Mouse (Mus musculus): ENCODE data around the gene Slc19a3. TPM values are rescaled to one million over a fixed set of nuclear protein-coding genes. Genes with fewer than 3 reads are reported as not detected.

Gene Slc19a3
- polyA plus RNA-seq (2017; shearing (Covaris generic)), result not detected

DNA sequence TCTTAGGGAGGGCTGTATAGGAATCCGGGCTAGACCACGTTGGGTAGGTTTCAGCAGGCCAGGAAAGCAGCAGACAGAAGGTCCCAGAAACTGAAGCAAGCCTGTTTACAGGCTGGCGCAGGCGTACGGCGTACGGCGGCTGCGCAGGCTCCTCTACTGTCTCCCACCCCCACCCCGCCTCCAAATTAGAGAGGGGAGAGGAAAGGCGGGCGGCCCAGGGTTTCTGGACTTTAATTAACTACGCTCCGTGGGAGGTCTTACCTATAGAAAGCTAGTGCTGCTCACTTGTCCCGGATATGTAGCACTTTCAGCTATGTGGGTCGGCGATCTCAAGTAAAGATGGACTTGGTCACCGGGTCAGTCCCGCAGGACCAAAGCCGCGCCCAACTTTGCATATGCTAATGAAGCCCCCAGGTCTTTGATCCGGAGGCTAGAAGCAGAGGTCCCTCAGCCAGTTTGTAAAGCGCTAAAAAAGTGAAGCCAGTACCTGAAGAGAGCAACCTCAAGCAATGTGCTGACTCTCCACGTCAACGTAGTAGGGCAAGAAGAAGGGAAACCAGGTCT lies at the start of gene Slc19a3:
TSS of gene Slc19a3 (minus strand) at position 340 of the 564 bp plus-strand sequence.

GRCm38 (mm10) chr1:83060643-83061042 lies 22.4 kb upstream of the Slc19a3 start, which contains the start of gene Krtap28-13:
Gene Krtap28-13 (plus strand): TSS chr1:83060930.

GRCm38 (mm10) chr1:83059278-83059677 lies 21.0 kb upstream of the Slc19a3 start, which contains the start of gene A030005K14Rik:
Gene A030005K14Rik (minus strand): TSS chr1:83059378.

DNA sequence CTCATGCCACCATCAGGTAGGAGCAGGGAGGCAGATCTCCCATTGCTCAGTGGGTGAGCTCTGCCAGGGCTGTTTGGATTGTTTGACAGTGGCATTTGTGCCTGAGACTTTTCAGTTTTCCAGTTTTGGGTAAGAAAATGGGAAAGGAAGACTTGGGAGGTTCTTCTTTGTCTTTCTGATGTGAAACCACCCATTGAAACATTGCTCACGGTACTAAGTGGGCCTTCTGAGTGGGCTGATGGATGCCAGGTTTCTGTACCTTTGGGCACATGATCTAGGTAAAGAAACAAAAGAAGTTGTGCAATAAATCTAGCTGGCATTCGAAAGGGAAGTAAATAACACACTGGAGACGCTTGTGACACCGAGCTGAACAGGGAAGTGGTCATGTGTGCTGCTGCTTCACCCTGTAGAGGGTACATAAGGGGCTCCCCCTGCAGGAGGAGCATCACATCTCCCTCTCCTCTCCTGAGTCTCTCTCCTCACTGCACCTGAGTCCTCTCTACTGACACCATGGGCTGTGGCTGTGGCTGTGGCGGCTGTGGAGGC lies 6.7 kb upstream of the Slc19a3 start, which contains the start of gene Gm47969:
TSS of gene Gm47969 (plus strand) at position 51 of the 546 bp plus-strand sequence.

GRCm38 (mm10) chr1:83042380-83042779 lies 4.1 kb upstream of the Slc19a3 start, which contains the start of gene Krtap28-10:
Gene Krtap28-10 (minus strand): TSS chr1:83042480.

GRCm38 (mm10) chr1:83000306-83000705 lies 37.9 kb downstream of the Slc19a3 start, which contains the start of gene Gm47959:
Gene Gm47959 (plus strand): TSS chr1:83000548.

Other genes starting within 250 kb of the Slc19a3 start
- 204 TPM for gene Agfg1, start 199.0 kb downstream of the Slc19a3 start, polyA plus RNA-seq (2017; shearing (Covaris generic))
- gene A030005L19Rik, start 125.1 kb downstream of the Slc19a3 start, polyA plus RNA-seq (2017; shearing (Covaris generic)), result 0.23 TPM
- gene A030014E15Rik, start 113.5 kb downstream of the Slc19a3 start, polyA plus RNA-seq (2017; shearing (Covaris generic)), result not detected
- gene Gm6217, start 107.0 kb downstream of the Slc19a3 start, polyA plus RNA-seq (2017; shearing (Covaris generic)), result not detected
- not detected for gene A030003K21Rik, start 95.1 kb downstream of the Slc19a3 start, polyA plus RNA-seq (2017; shearing (Covaris generic))
- gene Gm7544, start 82.4 kb downstream of the Slc19a3 start, polyA plus RNA-seq (2017; shearing (Covaris generic)), result 0.22 TPM
- not detected for gene Gm47955, start 78.2 kb downstream of the Slc19a3 start, polyA plus RNA-seq (2017; shearing (Covaris generic))
- gene Gm47959, start 37.9 kb downstream of the Slc19a3 start, polyA plus RNA-seq (2017; shearing (Covaris generic)), result not detected
- not detected for gene Krtap28-10, start 4.0 kb upstream of the Slc19a3 start, polyA plus RNA-seq (2017; shearing (Covaris generic))
- gene Gm47969, start 6.5 kb upstream of the Slc19a3 start, polyA plus RNA-seq (2017; shearing (Covaris generic)), result not detected
- gene A030005K14Rik, start 20.9 kb upstream of the Slc19a3 start, polyA plus RNA-seq (2017; shearing (Covaris generic)), result not detected
- gene Krtap28-13, start 22.5 kb upstream of the Slc19a3 start, polyA plus RNA-seq (2017; shearing (Covaris generic)), result not detected
- gene Ccl20, start 78.3 kb upstream of the Slc19a3 start, polyA plus RNA-seq (2017; shearing (Covaris generic)), result 2.3 TPM
- gene Daw1, start 121.3 kb upstream of the Slc19a3 start, polyA plus RNA-seq (2017; shearing (Covaris generic)), result 0.13 TPM